Mouse (Mus musculus) neural tube, embryonic 13.5 days (tissue): Measurements from ENCODE around the gene Snrpd2. TPM values are rescaled to one million over a fixed set of nuclear protein-coding genes. Genes with fewer than 3 reads are reported as not detected.
A peak's percentile ranks its signal among the peaks of the same experiment; 100 is the strongest.

Experiments
- ATAC-seq: fragments of 200-750 bp; cut with Nextera tagmentation; 2 replicates; pipeline ENCODE4 v1.8.0; 2017; ENCODE audit warnings: low read depth, mild to moderate bottlenecking, moderate TSS enrichment, moderate library complexity
- H3K27ac ChIP-seq: fragments of 300-500 bp; sonication (generic); replicated peaks from 2 replicates; pipeline ENCODE4 v1.5.1; 2015; ENCODE audit warnings: moderate library complexity, mild to moderate bottlenecking, inconsistent platforms
- H3K27me3 ChIP-seq: fragments of 300-500 bp; sonication (generic); 2 replicates; pipeline ENCODE4 v1.6.1; 2015; ENCODE audit warnings: mild to moderate bottlenecking, inconsistent platforms
- H3K36me3 ChIP-seq: fragments of 300-500 bp; sonication (generic); 2 replicates; pipeline ENCODE4 v1.6.1; 2015; ENCODE audit warnings: mild to moderate bottlenecking, inconsistent platforms
- H3K4me1 ChIP-seq: fragments of 300-500 bp; sonication (generic); replicated peaks from 2 replicates; pipeline ENCODE4 v1.6.1; 2015; ENCODE audit warnings: inconsistent platforms
- H3K4me2 ChIP-seq: fragments of 300-500 bp; sonication (generic); 2 replicates; pipeline ENCODE4 v1.6.1; 2015; ENCODE audit warnings: inconsistent platforms, mild to moderate bottlenecking, moderate library complexity
- H3K4me3 ChIP-seq: fragments of 300-500 bp; sonication (generic); 2 replicates; pipeline ENCODE4 v1.5.1; 2015; ENCODE audit warnings: mild to moderate bottlenecking, inconsistent platforms
- H3K9ac ChIP-seq: fragments of 300-500 bp; sonication (generic); 2 replicates; pipeline ENCODE4 v1.6.1; 2015; ENCODE audit warnings: moderate library complexity, mild to moderate bottlenecking, inconsistent platforms
- H3K9me3 ChIP-seq: fragments of 300-500 bp; sonication (generic); 2 replicates; pipeline ENCODE4 v1.6.1; 2016; ENCODE audit warnings: inconsistent platforms
- WGBS: fragments of 180-500 bp; shearing (Covaris S2); methylation state at CpG from one replicate; pipeline ENCODE4 v1.1.7; 2015; 5-methylcytosine and 5-hydroxymethylcytosine counted together
- polyA plus RNA-seq: library from polyadenylated mRNA; unstranded; fragments of >200 nt; fragmentation: Nextera tagmentation; extraction: Ambion mirVana; gene quantifications from 2 replicates; pipeline ENCODE4 v1.2.1, GENCODE M21; 2015

Snrpd2 gene
- polyA plus RNA-seq, 1 experiment from 2014 or later = 118 TPM

DNA sequence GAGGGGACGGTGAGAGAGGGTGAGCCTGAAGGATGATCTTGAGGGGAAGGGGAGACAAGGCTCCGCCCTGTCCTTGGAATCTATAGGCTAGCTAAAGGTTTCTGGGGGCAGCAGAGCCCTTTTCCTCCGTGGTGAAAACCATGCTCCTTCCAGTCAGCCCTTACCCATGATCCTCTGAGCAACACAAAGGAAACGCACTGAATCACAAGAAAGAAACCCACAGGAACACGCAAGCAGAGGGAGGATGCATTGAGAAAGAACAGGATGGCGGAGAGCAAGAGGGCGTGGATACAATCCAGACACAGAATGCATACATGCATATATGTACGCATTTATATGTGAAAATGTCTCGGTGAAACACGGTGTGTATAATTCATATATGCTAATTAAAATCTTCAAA, 20.0 kb downstream of the Snrpd2 start:
- 59% methylated on average over 10 of the region's 10 CpGs for WGBS
- Histone ChIP-seq H3K9ac (no peak overlapping the region), H3K9me3 (no peaks in the 10 kb centered on the region), H3K4me2 (no peak overlapping the region), H3K27me3 (peaks cover 27% of the 10 kb centered on the region), H3K4me3 (no peak overlapping the region), H3K4me1 (peaks cover 43% of the 10 kb centered on the region), H3K36me3 (no peaks in the 10 kb centered on the region), H3K27ac (no peak overlapping the region)
- no peak for ATAC-seq

DNA sequence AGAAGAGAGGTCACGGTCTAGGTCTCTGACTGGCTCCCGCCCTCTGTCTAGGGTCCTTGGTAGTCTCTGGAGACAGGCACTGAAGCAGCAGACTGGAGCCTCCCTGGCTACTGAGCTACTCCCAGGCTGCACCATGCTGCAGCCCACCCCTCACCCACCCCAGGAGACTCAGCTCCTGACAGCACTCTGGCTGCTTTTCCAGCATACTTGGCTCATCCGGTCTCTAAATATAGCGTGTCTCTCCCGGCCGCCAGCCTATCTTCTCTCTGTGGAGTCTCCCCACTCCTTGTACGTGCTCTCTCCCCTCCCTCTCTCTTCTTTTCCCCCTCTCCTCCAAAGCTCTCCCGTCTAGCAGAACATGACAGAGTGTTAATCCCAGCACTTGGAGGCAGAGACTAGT, 20.6 kb downstream of the Snrpd2 start:
- ATAC-seq = no peak
- no peak overlapping the region for H3K4me2 ChIP-seq
- no peak overlapping the region for H3K9ac ChIP-seq
- WGBS = 60% methylated on average over 8 of the region's 8 CpGs
- H3K4me1 ChIP-seq = peaks cover 37% of the 10 kb centered on the region
- peak overlapping the region; percentile 23; the same call in 1 of the 2 replicates for H3K27ac ChIP-seq
- H3K36me3 ChIP-seq = no peaks in the 10 kb centered on the region
- H3K9me3 ChIP-seq = no peaks in the 10 kb centered on the region
- no peak overlapping the region for H3K4me3 ChIP-seq
- peaks cover 24% of the 10 kb centered on the region for H3K27me3 ChIP-seq

DNA sequence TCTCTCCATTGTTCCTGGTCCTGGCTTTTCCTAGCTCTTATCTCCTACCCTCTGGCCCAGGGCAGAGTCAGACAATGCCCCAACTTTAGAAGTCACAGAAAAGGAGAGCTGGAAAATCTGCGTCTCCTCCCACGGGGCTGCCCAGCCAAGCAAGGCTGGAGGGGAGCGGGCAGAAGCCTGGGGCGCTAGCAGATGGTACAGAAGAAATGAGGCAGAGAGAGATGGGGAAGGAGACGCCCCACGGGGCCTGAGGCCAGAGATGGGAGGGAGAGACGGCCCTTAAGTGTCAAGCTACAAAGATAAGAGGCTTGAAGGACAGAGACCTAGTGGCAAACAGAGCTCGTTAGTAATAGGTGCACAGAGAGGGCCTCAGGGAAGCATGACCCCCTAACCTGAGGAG, 22.3 kb downstream of the Snrpd2 start:
- Histone ChIP-seq H3K9ac (peak overlapping the region; percentile 4; the same call in 1 of the 2 replicates), H3K4me2 (no peak overlapping the region), H3K27ac (peak overlapping the region; percentile 46), H3K4me3 (no peak overlapping the region), H3K36me3 (no peaks in the 10 kb centered on the region), H3K9me3 (no peaks in the 10 kb centered on the region), H3K4me1 (peaks cover 29% of the 10 kb centered on the region), H3K27me3 (peaks cover 20% of the 10 kb centered on the region)
- ATAC-seq = no peak
- 45% methylated on average over 8 of the region's 8 CpGs for WGBS

DNA sequence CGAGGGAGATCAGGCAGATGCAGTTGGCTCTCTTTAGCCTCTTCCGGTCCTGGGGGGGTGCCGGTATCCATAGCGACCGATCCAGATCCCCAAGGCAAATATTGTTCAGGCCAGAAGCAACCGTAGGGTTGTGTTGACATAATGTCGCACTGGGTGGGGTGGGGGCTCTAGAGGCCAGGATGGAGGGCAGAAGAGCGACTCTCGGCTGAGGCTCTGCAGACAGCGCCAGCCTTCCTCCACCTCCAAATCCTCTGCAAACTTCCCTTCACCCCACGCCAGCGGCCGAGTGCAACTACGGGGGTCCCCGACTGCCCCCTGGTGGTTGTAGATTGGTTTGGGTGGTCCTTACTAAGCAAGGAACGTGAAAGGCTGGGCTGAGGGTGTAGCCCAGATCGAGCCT, 23.4 kb downstream of the Snrpd2 start:
- Histone ChIP-seq H3K9me3 (no peaks in the 10 kb centered on the region), H3K4me2 (peak overlapping the region; percentile 52), H3K36me3 (no peaks in the 10 kb centered on the region), H3K4me3 (peak overlapping the region; percentile 30), H3K9ac (peak overlapping the region; percentile 28; the same call in 1 of the 2 replicates), H3K27me3 (peaks cover 30% of the 10 kb centered on the region), H3K4me1 (peaks cover 39% of the 10 kb centered on the region), H3K27ac (peak overlapping the region; percentile 46; the same call in 1 of the 2 replicates)
- no peak for ATAC-seq
- WGBS = 3% methylated on average over 17 of the region's 17 CpGs

DNA sequence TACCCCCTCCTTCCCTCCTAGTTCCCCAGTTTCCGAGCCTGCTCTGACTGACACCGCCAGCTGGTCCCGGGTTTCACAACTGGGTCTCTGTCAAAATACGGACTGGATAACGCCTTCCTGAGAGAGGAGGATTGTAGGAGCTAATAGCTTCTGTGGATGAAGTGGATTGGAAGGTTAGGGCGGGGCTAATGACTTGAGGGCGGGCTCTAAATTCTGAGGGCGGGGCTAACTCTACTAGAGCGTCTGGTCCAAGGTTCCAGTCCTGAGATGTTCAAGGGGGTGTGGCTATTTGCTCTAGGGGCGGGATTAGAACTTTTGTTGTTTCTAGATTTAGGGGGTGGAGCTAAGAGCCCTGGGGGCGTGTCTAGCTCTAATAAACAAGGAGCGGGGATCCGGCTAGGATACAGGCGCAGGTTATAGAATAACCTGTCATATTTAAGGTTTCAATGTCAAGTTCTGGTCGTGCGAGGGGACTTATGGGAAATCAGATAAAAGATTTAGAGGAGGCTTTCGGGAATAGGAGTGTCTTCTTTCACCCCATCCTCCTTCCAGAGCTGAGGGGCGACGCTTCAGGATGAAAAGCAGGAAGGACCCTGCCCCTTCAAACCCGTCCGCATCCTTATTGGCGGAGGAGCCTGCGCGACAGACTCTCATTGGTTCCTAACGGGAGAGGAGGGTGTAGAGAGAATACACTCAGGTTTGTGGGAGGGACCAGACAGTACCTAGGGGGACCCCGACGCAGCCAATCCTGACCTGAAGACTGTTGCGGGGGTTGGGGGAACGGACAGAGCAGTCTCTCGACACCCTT, 26.4 kb downstream of the Snrpd2 start, which contains the start of gene Eml2:
TSS of gene Eml2 (plus strand) at position 714 of the 808 bp plus-strand sequence.
- peaks cover 54% of the 10 kb centered on the region for H3K4me1 ChIP-seq
- peak; percentile 94 for ATAC-seq
- H3K36me3 ChIP-seq = no peaks in the 10 kb centered on the region
- H3K9ac ChIP-seq = peak within 1 kb of the TSS; percentile 85
- H3K9me3 ChIP-seq = no peaks in the 10 kb centered on the region
- H3K27me3 ChIP-seq = peaks cover 54% of the 10 kb centered on the region
- H3K27ac ChIP-seq = peak within 1 kb of the TSS; percentile 85
- under 1% methylated on average over 30 of the region's 30 CpGs for WGBS
- H3K4me2 ChIP-seq = peak within 1 kb of the TSS; percentile 68
- H3K4me3 ChIP-seq = peak within 1 kb of the TSS; percentile 67

DNA sequence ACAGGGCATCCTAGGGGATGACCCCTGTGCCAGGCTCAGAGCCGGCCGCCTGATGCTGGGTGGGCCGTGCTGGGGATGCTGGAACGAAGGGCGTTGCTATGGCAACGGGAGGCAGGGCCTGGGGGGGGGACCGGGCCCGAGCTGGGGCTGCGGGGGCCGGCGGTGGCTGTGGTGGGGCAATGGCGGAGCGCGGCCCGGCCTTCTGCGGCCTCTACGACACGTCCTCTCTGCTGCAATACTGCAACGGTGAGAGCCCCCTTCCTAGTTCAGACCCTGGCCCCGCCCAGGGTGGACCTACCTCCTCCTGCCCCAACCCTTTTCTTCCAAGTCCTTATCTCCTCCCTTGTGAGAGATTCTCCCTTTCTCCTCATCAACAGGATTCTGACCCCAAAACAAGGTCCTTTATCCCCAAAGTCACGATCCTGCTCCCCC, 27.0 kb downstream of the Snrpd2 start:
- WGBS = 2% methylated on average over 21 of the region's 21 CpGs
- peak overlapping the region; percentile 85 for H3K27ac ChIP-seq
- no peaks in the 10 kb centered on the region for H3K9me3 ChIP-seq
- H3K4me1 ChIP-seq = peaks cover 58% of the 10 kb centered on the region
- H3K36me3 ChIP-seq = peaks cover 2% of the 10 kb centered on the region; the same call in 1 of the 2 replicates
- peak overlapping the region; percentile 67 for H3K4me3 ChIP-seq
- peaks cover 55% of the 10 kb centered on the region for H3K27me3 ChIP-seq
- peak overlapping the region; percentile 85 for H3K9ac ChIP-seq
- peak overlapping the region; percentile 68 for H3K4me2 ChIP-seq
- ATAC-seq = peak; percentile 51

DNA sequence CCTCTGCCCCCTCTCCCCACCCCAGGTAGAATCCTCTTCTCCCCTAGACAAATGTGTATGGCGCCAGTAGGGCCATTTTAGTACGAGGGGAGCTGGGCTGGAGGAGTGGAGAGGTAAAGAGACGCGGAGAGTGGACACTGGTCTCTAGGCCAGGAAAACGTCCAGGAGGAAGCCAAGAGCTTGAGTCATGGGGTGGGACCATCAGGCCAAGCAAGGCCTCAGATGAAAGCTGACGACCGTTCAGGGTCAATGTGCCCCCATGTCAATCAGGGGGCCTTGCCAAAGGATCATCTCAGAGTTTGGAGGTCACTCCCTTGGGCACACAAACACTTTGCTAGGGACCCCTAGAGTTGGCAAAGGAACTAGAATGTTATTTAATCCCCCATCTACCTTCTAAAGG, 27.7 kb downstream of the Snrpd2 start:
- peak overlapping the region; percentile 68 for H3K4me2 ChIP-seq
- H3K9me3 ChIP-seq = no peaks in the 10 kb centered on the region
- H3K27ac ChIP-seq = no peak overlapping the region
- WGBS = 64% methylated on average over 7 of the region's 7 CpGs
- H3K27me3 ChIP-seq = peaks cover 55% of the 10 kb centered on the region
- H3K4me1 ChIP-seq = peaks cover 54% of the 10 kb centered on the region
- ATAC-seq = no peak
- H3K9ac ChIP-seq = peak overlapping the region; percentile 85
- H3K36me3 ChIP-seq = peaks cover 7% of the 10 kb centered on the region; the same call in 1 of the 2 replicates
- peak overlapping the region; percentile 67 for H3K4me3 ChIP-seq

DNA sequence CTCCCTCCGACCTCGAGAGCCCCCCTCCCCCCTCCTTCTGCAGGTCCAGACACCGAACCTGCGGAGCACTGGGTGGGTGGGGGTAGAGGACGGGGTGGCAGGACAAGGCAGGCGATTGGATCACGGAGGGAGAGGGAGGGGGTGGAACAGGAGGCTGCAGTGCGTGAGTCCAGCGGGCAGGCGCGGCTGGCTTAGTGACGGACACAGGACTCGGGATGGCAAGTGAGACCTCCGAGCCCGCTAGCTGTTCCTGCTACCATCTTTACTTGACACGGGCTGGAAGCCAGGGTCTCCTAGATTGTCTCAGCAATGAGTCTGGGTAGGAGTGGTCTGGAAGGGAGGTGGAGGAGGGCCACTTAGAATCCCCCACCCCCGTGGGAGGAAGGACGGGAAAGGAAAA, 28.5 kb downstream of the Snrpd2 start:
- peaks cover 15% of the 10 kb centered on the region; the same call in 1 of the 2 replicates for H3K36me3 ChIP-seq
- peaks cover 55% of the 10 kb centered on the region for H3K27me3 ChIP-seq
- 7% methylated on average over 18 of the region's 18 CpGs for WGBS
- no peak for ATAC-seq
- peak overlapping the region; percentile 68 for H3K4me2 ChIP-seq
- peak overlapping the region; percentile 67 for H3K4me3 ChIP-seq
- no peak overlapping the region for H3K27ac ChIP-seq
- peaks cover 45% of the 10 kb centered on the region for H3K4me1 ChIP-seq
- no peaks in the 10 kb centered on the region for H3K9me3 ChIP-seq
- peak overlapping the region; percentile 62 for H3K9ac ChIP-seq

DNA sequence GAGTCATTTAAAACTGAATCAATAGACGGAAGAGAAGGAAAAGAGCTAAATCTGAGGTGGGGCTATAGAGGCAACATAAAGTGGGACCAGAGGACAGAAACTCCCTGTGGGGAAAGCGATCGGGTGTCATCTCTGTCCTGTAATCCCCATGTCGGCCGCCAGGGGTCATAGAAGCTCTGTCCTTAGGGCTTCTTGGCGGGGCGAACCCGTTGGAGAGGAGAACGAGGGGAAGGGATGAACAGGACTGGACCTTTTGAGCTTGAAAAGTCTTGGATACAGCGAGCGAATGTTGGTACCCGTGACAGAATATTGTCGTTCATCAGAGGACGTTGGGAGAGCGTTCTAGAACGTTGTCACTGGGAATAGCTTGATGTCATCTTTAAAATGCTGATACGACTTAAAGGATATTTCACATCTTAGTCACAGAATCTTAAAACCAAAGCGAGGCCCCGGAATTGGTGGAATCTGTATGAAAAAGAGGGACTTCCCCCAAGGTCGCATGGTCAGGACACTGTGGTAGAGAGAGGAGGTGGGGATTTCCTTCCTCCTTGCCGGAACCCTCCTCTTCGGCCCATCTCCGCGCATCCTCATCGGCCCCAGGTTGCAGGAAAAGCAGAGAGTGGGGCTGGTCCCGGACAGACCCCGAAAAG, 29.0 kb downstream of the Snrpd2 start:
- peak overlapping the region; percentile 67 for H3K4me3 ChIP-seq
- no peak overlapping the region for H3K27ac ChIP-seq
- ATAC-seq = no peak
- H3K36me3 ChIP-seq = peaks cover 17% of the 10 kb centered on the region
- H3K4me1 ChIP-seq = peaks cover 40% of the 10 kb centered on the region
- peaks cover 52% of the 10 kb centered on the region for H3K27me3 ChIP-seq
- H3K9me3 ChIP-seq = no peaks in the 10 kb centered on the region
- peak overlapping the region; percentile 62 for H3K9ac ChIP-seq
- H3K4me2 ChIP-seq = peak overlapping the region; percentile 68
- WGBS = 5% methylated on average over 27 of the region's 27 CpGs

DNA sequence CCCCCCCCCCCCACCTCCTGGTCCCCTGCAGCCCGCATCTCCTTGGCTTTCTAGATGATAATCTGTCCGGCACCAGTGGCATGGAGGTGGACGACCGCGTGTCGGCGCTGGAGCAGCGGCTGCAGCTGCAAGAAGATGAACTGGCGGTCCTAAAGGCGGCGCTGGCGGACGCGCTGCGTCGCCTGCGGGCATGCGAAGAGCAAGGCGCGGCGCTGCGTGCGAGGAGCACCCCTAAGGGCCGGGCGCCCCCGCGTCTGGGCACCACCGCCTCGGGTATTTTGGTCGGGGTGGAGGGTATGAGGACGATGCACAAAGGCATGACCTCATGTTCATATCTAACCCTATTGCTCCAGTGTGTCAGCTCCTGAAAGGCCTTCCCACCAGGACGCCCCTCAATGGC, 29.7 kb downstream of the Snrpd2 start:
- Histone ChIP-seq H3K9ac (peak overlapping the region; percentile 53), H3K4me3 (peak overlapping the region; percentile 67), H3K4me2 (peak overlapping the region; percentile 68), H3K36me3 (peaks cover 23% of the 10 kb centered on the region), H3K27ac (no peak overlapping the region), H3K27me3 (peaks cover 46% of the 10 kb centered on the region), H3K9me3 (no peaks in the 10 kb centered on the region), H3K4me1 (peaks cover 46% of the 10 kb centered on the region)
- WGBS = under 1% methylated on average over 31 of the region's 32 CpGs
- ATAC-seq = no peak

DNA sequence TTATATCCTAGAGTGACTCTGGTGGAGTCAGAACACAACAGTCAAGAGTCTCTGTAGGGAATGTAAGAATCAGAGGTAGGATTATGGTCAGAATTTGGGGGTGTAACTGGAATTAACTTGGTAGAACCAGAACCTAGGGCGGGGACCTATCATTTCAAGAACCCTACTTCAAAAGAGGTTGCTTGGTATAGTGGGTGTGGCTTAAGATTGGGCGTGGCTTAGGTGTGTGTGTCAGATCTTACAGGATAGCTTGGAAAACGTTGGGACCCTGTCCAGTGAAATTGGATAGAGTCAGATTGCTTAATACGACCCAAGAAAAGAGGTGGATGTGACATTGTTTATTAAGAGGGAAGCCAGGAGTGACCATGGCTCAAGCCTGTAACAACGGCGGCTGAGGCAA, 30.4 kb downstream of the Snrpd2 start:
- Histone ChIP-seq H3K27ac (no peak overlapping the region), H3K4me2 (peak overlapping the region; percentile 68; the same call in 1 of the 2 replicates), H3K36me3 (peaks cover 23% of the 10 kb centered on the region), H3K4me1 (peaks cover 54% of the 10 kb centered on the region), H3K27me3 (peaks cover 43% of the 10 kb centered on the region), H3K9me3 (no peaks in the 10 kb centered on the region), H3K9ac (no peak overlapping the region), H3K4me3 (no peak overlapping the region)
- 40% methylated on average over 6 of the region's 6 CpGs for WGBS
- no peak for ATAC-seq

DNA sequence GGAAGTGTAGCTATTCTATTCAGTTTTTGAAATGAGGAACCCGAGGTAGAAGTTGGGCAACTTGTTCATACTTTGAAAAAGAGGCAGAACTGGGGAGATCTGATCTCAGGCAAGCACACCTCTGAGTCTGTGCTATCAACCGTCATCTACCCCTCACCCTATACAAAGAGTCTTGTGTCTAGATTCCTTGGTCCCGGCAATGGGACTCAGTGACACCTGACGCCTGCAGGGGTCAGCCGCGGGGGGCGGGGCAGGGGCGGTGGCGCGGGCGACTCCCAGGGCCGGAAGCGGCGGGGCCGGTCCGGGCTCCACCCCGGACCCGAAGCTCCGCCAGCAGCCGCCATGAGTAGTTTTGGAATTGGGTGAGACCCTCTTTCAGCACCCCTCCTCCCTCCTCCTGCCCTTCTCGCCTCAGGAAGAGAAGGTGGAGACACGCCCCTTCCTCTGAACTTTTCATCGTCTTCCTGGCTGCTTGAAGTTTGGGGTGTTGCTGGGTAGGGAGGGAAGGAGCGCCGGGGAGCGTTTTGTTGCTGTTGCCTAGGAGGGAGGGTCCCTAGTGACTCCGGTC, 31.4 kb downstream of the Snrpd2 start:
- H3K36me3 ChIP-seq = peaks cover 24% of the 10 kb centered on the region
- peak overlapping the region; percentile 52 for H3K4me2 ChIP-seq
- peaks cover 63% of the 10 kb centered on the region for H3K4me1 ChIP-seq
- no peaks in the 10 kb centered on the region for H3K9me3 ChIP-seq
- H3K9ac ChIP-seq = peak overlapping the region; percentile 64
- no peak overlapping the region for H3K27ac ChIP-seq
- WGBS = 4% methylated on average over 27 of the region's 27 CpGs
- peaks cover 43% of the 10 kb centered on the region for H3K27me3 ChIP-seq
- peak overlapping the region; percentile 38 for H3K4me3 ChIP-seq
- ATAC-seq = no peak
